Mouse (Mus musculus): ENCODE data around the gene Pdilt.

DNA sequence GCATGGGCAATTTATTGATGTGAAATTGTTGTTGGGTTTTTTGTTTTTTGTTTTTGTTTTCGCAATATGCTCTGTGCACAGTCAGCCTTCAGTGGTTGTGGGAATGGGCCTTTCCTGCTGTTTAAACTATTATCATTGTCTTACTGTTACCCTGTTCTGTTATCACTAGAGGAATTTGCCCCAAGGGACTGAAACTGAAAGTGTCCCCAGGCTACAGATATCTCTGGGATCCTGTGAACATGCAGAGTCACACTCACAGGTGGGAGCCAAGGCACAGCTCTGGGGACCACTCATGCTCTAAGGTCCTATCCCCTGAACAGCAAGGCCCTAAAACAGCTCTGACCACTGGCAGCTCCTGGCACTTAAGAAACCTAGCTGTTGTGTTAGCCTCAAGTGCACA, 3.8 kb upstream of the Pdilt start:
- TF ChIP-seq POLR2A (IDR thresholded peaks at IDR 0.05; ENCODE audit: control insufficient read depth in 1 of 2, insufficient read depth in 1 of 2, low read depth in 1 of 2, low read length in 2 of 2, poor library complexity in 1 of 2) (no peak), KAT2A (conservative IDR thresholded peaks at IDR 0.05; ENCODE audit: low read depth, low read length) (no peak), SIN3A (IDR thresholded peaks at IDR 0.05; ENCODE audit: low read length) (no peak), TCF12 (IDR thresholded peaks at IDR 0.05; ENCODE audit: low read depth, low read length) (no peak), BHLHE40 (IDR thresholded peaks at IDR 0.05; ENCODE audit: borderline replicate concordance, low read depth, low read length) (no peak), CTCF (IDR thresholded peaks at IDR 0.05 in 2 of 3, conservative IDR thresholded peaks at IDR 0.05 in 1 of 3; ENCODE audit: control insufficient read depth in 1 of 3, insufficient read depth in 1 of 3, low read depth in 2 of 3, low read length in 3 of 3, poor library complexity in 1 of 3, severe bottlenecking in 1 of 3) (no peak), ELF1 (IDR thresholded peaks at IDR 0.05; ENCODE audit: low read depth, low read length) (no peak), MEF2A (IDR thresholded peaks at IDR 0.05; ENCODE audit: extremely low read depth, insufficient replicate concordance, low read depth, low read length, poor library complexity, severe bottlenecking) (no peak)
